Mouse (Mus musculus): ENCODE data around the gene Mrln. TPM values are rescaled to one million over a fixed set of nuclear protein-coding genes. Genes with fewer than 3 reads are reported as not detected.
"Not testable (repeated sequence)": the region's sequence is repeated elsewhere in the genome, so short reads cannot be mapped to it uniquely, and the experiment has no call there.

Mrln gene
- total and polyA plus RNA-seq, 3 experiments, result 3.0 to 4.1 (median 3.4) TPM

DNA sequence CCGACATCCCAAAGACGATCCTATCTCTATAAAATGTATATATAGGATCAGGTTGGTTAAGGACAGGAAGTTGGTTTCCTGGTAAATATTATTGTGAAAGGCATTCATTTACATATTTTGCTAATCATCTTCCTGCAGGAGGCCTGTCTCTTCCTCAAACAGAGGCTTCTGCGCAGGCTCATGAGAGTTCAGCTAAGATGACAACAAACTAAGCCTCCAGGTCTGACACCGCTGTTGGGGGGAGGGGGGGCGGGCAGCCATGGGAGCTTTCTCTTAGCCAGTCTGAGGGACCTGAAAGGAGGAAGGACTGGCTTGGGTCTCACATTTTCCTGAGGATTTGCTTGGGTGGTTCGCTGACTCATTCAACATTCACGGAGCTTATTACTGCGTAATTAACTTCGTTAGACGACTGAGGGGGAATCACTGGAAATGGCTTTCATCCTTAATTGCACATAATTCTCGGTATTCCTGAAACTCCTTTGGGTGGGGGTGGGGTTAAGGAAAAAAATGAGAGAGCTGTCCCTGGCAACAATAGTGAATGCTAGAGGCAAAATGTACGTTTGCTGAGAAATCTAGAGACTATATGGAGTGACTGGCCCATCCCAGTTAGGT, 3.5 kb upstream of the Mrln start:
- Histone ChIP-seq H3K9ac (ENCODE audit: low read depth, low read length) (no peak overlapping the region), H3K27me3 (ENCODE audit: control insufficient read depth, insufficient read depth, low read length) (no peaks in the 10 kb centered on the region), H3K4me1 (ENCODE audit: control insufficient read depth, insufficient read depth, low read length) (peaks cover 5% of the 10 kb centered on the region), H3K4me3 (no peak overlapping the region), H3K36me3 (ENCODE audit: control insufficient read depth, insufficient read depth, low read length) (no peaks in the 10 kb centered on the region), H3K27ac (no peak overlapping the region), H3K79me2 (replicated peaks; ENCODE audit: control insufficient read depth, insufficient read depth, low read length) (no peaks in the 10 kb centered on the region)
- WGBS, result 63% methylated on average over 12 of the region's 12 CpGs
- intact Hi-C loops (cut with DNase I), result loop anchor here (5.0 kb wide), 1 partner anchor 41 kb away; no protein-coding TSS in a partner anchor
- DNase-seq, result no peak
- TF ChIP-seq EP300 (IDR thresholded peaks at IDR 0.05; ENCODE audit: insufficient read depth, low read depth, low read length) (no peak), POLR2A (IDR thresholded peaks at IDR 0.05; ENCODE audit: insufficient read depth, low read depth, low read length) (no peak), CTCF (IDR thresholded peaks at IDR 0.05) (no peak)

DNA sequence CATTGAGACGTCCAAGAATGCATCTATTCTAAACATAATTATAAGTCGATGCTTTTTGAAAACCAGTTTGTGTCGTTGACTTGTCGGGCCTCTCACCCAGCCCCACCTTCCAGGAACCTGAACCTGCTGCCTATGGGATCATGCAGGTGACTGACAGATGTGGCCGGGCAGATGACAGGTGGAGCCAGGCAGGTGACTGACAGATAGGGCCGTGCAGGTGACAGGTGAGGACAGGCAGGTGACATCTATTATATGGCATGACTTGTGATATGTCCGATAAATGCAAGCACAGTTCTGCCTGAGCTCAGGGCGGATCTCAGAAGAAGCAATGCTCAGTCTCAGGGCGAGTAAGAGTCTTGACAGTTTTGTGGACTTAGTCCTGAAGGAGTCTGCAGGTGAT, 6.8 kb downstream of the Mrln start:
- WGBS, result 84% methylated on average over 9 of the region's 9 CpGs
- intact Hi-C loops (cut with DNase I), result no loop called here
- no peaks in the 10 kb centered on the region for H3K4me1 ChIP-seq (ENCODE audit: control insufficient read depth, insufficient read depth, low read length)
- no peaks in the 10 kb centered on the region for H3K36me3 ChIP-seq (ENCODE audit: control insufficient read depth, insufficient read depth, low read length)
- no peak overlapping the region for H3K27ac ChIP-seq
- H3K79me2 ChIP-seq (replicated peaks; ENCODE audit: control insufficient read depth, insufficient read depth, low read length), result no peaks in the 10 kb centered on the region
- no peak overlapping the region for H3K9ac ChIP-seq (ENCODE audit: low read depth, low read length)
- no peak overlapping the region for H3K4me3 ChIP-seq
- no peak for TF ChIP-seq EP300 (IDR thresholded peaks at IDR 0.05; ENCODE audit: insufficient read depth, low read depth, low read length)
- TF ChIP-seq CTCF (IDR thresholded peaks at IDR 0.05), result no peak
- no peak for TF ChIP-seq POLR2A (IDR thresholded peaks at IDR 0.05; ENCODE audit: insufficient read depth, low read depth, low read length)
- no peak for DNase-seq
- H3K27me3 ChIP-seq (ENCODE audit: control insufficient read depth, insufficient read depth, low read length), result no peaks in the 10 kb centered on the region

DNA sequence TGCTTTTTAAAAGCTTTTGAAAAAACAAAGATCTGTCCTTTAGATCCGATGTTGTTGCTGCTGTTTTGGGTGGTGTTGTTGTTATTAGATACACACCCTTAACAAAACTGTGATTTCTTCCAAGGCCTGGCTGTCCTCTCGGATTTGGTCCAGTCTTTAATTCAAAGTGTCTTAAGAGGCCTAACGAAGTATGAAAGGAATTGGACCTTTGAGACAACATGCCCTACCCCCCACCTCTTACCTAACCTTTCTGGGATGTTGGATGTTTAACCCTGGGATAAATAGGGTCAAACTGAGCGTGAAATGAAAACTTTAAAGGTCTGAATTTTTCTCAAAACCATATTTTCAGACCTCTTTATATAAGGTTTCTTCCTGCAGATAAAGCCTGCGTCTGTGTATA, 16.5 kb downstream of the Mrln start:
- 79% methylated on average over 5 of the region's 5 CpGs for WGBS
- DNase-seq, result no peak
- intact Hi-C loops (cut with DNase I), result no loop called here

DNA sequence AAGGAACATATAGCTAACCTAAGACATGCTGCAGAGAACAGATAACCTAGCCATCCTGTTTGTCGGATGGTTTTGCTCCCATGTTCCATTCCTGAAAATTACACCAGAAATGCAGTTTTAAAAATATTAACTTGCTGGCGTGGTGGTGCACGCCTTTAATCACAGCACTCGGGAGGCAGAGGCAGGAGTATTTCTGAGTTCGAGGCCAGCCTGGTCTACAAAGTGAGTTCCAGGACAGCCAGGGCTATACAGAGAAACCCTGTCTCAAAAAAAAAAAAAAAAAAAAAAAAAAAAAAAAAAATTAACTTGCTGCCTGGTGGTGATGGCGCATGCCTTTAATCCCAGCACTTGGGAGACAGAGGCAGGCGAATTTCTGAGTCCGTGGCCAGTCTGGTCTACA, 17.8 kb downstream of the Mrln start:
- H3K79me2 ChIP-seq (replicated peaks; ENCODE audit: control insufficient read depth, insufficient read depth, low read length); H3K4me1 ChIP-seq (ENCODE audit: control insufficient read depth, insufficient read depth, low read length); intact Hi-C loops (cut with DNase I); H3K4me3 ChIP-seq; H3K9ac ChIP-seq (ENCODE audit: low read depth, low read length); H3K27me3 ChIP-seq (ENCODE audit: control insufficient read depth, insufficient read depth, low read length); H3K27ac ChIP-seq; DNase-seq; H3K36me3 ChIP-seq (ENCODE audit: control insufficient read depth, insufficient read depth, low read length): not testable (repeated sequence)
- WGBS, result 87% methylated on average over 8 of the region's 8 CpGs

More for the DNA sequence above, 16.5 kb downstream of the Mrln start:
- no peak overlapping the region for H3K4me3 ChIP-seq
- TF ChIP-seq POLR2A (IDR thresholded peaks at IDR 0.05; ENCODE audit: insufficient read depth, low read depth, low read length), result no peak
- no peak for TF ChIP-seq EP300 (IDR thresholded peaks at IDR 0.05; ENCODE audit: insufficient read depth, low read depth, low read length)
- TF ChIP-seq CTCF (IDR thresholded peaks at IDR 0.05), result no peak
- H3K27ac ChIP-seq, result no peak overlapping the region
- H3K9ac ChIP-seq (ENCODE audit: low read depth, low read length), result no peak overlapping the region
- H3K4me1 ChIP-seq (ENCODE audit: control insufficient read depth, insufficient read depth, low read length), result no peaks in the 10 kb centered on the region
- H3K27me3 ChIP-seq (ENCODE audit: control insufficient read depth, insufficient read depth, low read length), result no peaks in the 10 kb centered on the region
- H3K36me3 ChIP-seq (ENCODE audit: control insufficient read depth, insufficient read depth, low read length), result no peaks in the 10 kb centered on the region
- H3K79me2 ChIP-seq (replicated peaks; ENCODE audit: control insufficient read depth, insufficient read depth, low read length), result no peaks in the 10 kb centered on the region

DNA sequence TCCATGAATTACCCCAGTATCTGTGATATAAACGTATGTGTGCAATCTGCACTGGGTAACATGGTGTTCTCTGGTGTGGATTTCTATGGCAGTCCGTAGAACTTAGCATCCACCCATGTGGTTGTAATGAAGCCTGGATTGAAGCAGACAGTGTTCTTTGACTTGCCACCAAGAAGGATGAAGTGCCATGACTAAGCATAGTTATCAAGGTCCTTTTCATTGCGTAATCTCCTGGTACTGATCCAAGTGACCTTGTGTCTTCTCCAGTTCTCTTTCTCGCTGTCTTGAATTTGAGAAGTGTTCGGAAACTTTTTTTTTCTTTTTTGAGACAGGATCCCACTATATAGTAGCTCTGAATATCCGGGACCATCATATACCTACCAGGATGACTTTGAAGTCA, 20.1 kb downstream of the Mrln start:
- H3K27ac ChIP-seq, result no peak overlapping the region
- no peaks in the 10 kb centered on the region for H3K4me1 ChIP-seq (ENCODE audit: control insufficient read depth, insufficient read depth, low read length)
- H3K79me2 ChIP-seq (replicated peaks; ENCODE audit: control insufficient read depth, insufficient read depth, low read length), result no peaks in the 10 kb centered on the region
- intact Hi-C loops (cut with DNase I), result no loop called here
- H3K4me3 ChIP-seq, result no peak overlapping the region
- 74% methylated on average over 6 of the region's 6 CpGs for WGBS
- TF ChIP-seq POLR2A (IDR thresholded peaks at IDR 0.05; ENCODE audit: insufficient read depth, low read depth, low read length) (no peak), EP300 (IDR thresholded peaks at IDR 0.05; ENCODE audit: insufficient read depth, low read depth, low read length) (no peak), CTCF (IDR thresholded peaks at IDR 0.05) (no peak)
- no peaks in the 10 kb centered on the region for H3K36me3 ChIP-seq (ENCODE audit: control insufficient read depth, insufficient read depth, low read length)
- H3K27me3 ChIP-seq (ENCODE audit: control insufficient read depth, insufficient read depth, low read length), result no peaks in the 10 kb centered on the region
- no peak for DNase-seq
- H3K9ac ChIP-seq (ENCODE audit: low read depth, low read length), result no peak overlapping the region

DNA sequence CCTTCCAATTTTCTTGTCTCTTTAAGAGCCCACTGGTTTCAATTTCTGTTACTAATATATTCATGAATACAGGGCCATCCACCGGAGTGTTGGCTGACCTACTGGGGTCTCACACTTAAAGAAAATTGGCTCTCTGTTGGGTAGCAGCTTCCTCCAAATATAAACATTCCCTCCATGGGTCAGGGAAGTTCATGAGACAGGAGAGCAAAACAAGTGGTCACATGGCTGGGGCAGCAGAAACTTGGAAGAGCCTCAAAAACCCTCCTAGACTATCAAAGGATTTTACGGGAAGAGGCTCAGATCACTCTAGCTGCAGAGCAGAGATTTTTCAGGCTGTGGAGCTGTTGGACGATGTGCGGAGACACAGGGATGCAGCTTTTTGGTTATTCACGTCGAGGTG, 21.3 kb downstream of the Mrln start:
- TF ChIP-seq EP300 (IDR thresholded peaks at IDR 0.05; ENCODE audit: insufficient read depth, low read depth, low read length) (no peak), CTCF (IDR thresholded peaks at IDR 0.05) (no peak), POLR2A (IDR thresholded peaks at IDR 0.05; ENCODE audit: insufficient read depth, low read depth, low read length) (no peak)
- no peaks in the 10 kb centered on the region for H3K36me3 ChIP-seq (ENCODE audit: control insufficient read depth, insufficient read depth, low read length)
- H3K79me2 ChIP-seq (replicated peaks; ENCODE audit: control insufficient read depth, insufficient read depth, low read length), result no peaks in the 10 kb centered on the region
- no peak overlapping the region for H3K9ac ChIP-seq (ENCODE audit: low read depth, low read length)
- peak overlapping the region; percentile 31; the same call in 1 of the 2 replicates for H3K27ac ChIP-seq
- H3K4me3 ChIP-seq, result no peak overlapping the region
- H3K4me1 ChIP-seq (ENCODE audit: control insufficient read depth, insufficient read depth, low read length), result no peaks in the 10 kb centered on the region
- intact Hi-C loops (cut with DNase I), result no loop called here
- no peaks in the 10 kb centered on the region for H3K27me3 ChIP-seq (ENCODE audit: control insufficient read depth, insufficient read depth, low read length)
- WGBS, result 39% methylated on average over 6 of the region's 6 CpGs
- DNase-seq, result peak in 1 of 2 experiments; percentile 29
